Mouse (Mus musculus) heart, embryonic 10.5 days (tissue): Measurements from ENCODE around the gene Ap4s1. TPM values are rescaled to one million over a fixed set of nuclear protein-coding genes. Genes with fewer than 3 reads are reported as not detected.
A peak's percentile ranks its signal among the peaks of the same experiment; 100 is the strongest.
"Not testable (repeated sequence)": the region's sequence is repeated elsewhere in the genome, so short reads cannot be mapped to it uniquely, and the experiment has no call there.

Source experiments
- DNase-seq: peaks from one replicate; pipeline ENCODE4 v3.0.0-alpha.2; 2017; ENCODE audit warnings: low spot score
- H3K27ac ChIP-seq: fragments of 300-500 bp; sonication (generic); 2 replicates; pipeline ENCODE4 v1.5.1; 2016; ENCODE audit warnings: mild to moderate bottlenecking
- H3K27me3 ChIP-seq: fragments of 300-500 bp; sonication (generic); 2 replicates; pipeline ENCODE4 v1.6.1; 2016; ENCODE audit warnings: mild to moderate bottlenecking; ENCODE audit not compliant: poor library complexity, insufficient read depth, severe bottlenecking
- H3K36me3 ChIP-seq: fragments of 300-500 bp; sonication (generic); 2 replicates; pipeline ENCODE4 v1.6.1; 2016; ENCODE audit warnings: mild to moderate bottlenecking, moderate library complexity
- H3K4me1 ChIP-seq: fragments of 300-500 bp; sonication (generic); 2 replicates; pipeline ENCODE4 v1.6.1; 2016; ENCODE audit warnings: mild to moderate bottlenecking
- H3K4me3 ChIP-seq: fragments of 300-500 bp; sonication (generic); 2 replicates; pipeline ENCODE4 v1.5.1; 2016; ENCODE audit warnings: mild to moderate bottlenecking, moderate library complexity
- H3K9me3 ChIP-seq: fragments of 300-500 bp; sonication (generic); 2 replicates; pipeline ENCODE4 v1.6.1; 2016; ENCODE audit warnings: mild to moderate bottlenecking, moderate library complexity
- WGBS: fragments of 180-500 bp; shearing (Covaris S2); methylation state at CpG from one replicate; pipeline ENCODE4 v1.1.7; 2016; 5-methylcytosine and 5-hydroxymethylcytosine counted together
- polyA plus RNA-seq: library from polyadenylated mRNA; unstranded; fragments of >200 nt; fragmentation: Nextera tagmentation; extraction: Ambion mirVana; gene quantifications from 2 replicates; pipeline ENCODE4 v1.2.1, GENCODE M21; 2016

The Ap4s1 gene
- polyA plus RNA-seq, 1 experiment from 2014 or later: 34.9 TPM

- H3K36me3 ChIP-seq: no peaks in the 10 kb centered on the region
- H3K9me3 ChIP-seq: no peaks in the 10 kb centered on the region
- H3K27ac ChIP-seq: peak within 1 kb of the TSS; percentile 100
- peaks cover 35% of the 10 kb centered on the region for H3K4me1 ChIP-seq
- WGBS: under 1% methylated on average over 48 of the region's 56 CpGs
- DNase-seq: peak; percentile 99
- H3K4me3 ChIP-seq: peak within 1 kb of the TSS; percentile 95
- H3K27me3 ChIP-seq: no peaks in the 10 kb centered on the region
Observed at GRCm38 (mm10) chr12:51691845-51692632, 1.2 kb downstream of the Ap4s1 start, which contains the start of gene Strn3. TSS of gene Strn3 (minus strand) at chr12:51691897.

- DNase-seq, H3K36me3 ChIP-seq, H3K9me3 ChIP-seq, H3K27me3 ChIP-seq: not testable (repeated sequence)
- H3K4me1 ChIP-seq: peaks cover 35% of the 10 kb centered on the region
- WGBS: 72% methylated on average over 10 of the region's 10 CpGs
- peak overlapping the region; percentile 95 for H3K4me3 ChIP-seq
- H3K27ac ChIP-seq: peak overlapping the region; percentile 100
Observed at GRCm38 (mm10) chr12:51692870-51693269, 2.0 kb downstream of the Ap4s1 start.

GRCm38 (mm10) chr12:51693419-51693818, 2.6 kb downstream of the Ap4s1 start:
- no peak for DNase-seq
- Histone ChIP-seq H3K4me1 (peaks cover 35% of the 10 kb centered on the region), H3K4me3 (no peak overlapping the region), H3K9me3 (no peaks in the 10 kb centered on the region), H3K27me3 (no peaks in the 10 kb centered on the region), H3K27ac (peak overlapping the region; percentile 50), H3K36me3 (no peaks in the 10 kb centered on the region)
- 76% methylated on average over 3 of the region's 3 CpGs for WGBS

GRCm38 (mm10) chr12:51694096-51694495, 3.3 kb downstream of the Ap4s1 start:
- Histone ChIP-seq H3K36me3 (no peaks in the 10 kb centered on the region), H3K9me3 (no peaks in the 10 kb centered on the region), H3K27ac (peak overlapping the region; percentile 50), H3K4me3 (no peak overlapping the region; the same call in 1 of the 2 replicates), H3K27me3 (no peaks in the 10 kb centered on the region), H3K4me1 (peaks cover 35% of the 10 kb centered on the region)
- no peak for DNase-seq

GRCm38 (mm10) chr12:51694966-51695365, 4.1 kb downstream of the Ap4s1 start:
- H3K4me3 ChIP-seq: no peak overlapping the region
- no peaks in the 10 kb centered on the region for H3K9me3 ChIP-seq
- WGBS: 71% methylated on average over 1 of the region's 1 CpGs
- no peak overlapping the region for H3K27ac ChIP-seq
- peaks cover 35% of the 10 kb centered on the region for H3K4me1 ChIP-seq
- H3K36me3 ChIP-seq: no peaks in the 10 kb centered on the region
- H3K27me3 ChIP-seq: no peaks in the 10 kb centered on the region
- no peak for DNase-seq

GRCm38 (mm10) chr12:51696157-51696556, 5.3 kb downstream of the Ap4s1 start:
- WGBS: 44% methylated on average over 2 of the region's 2 CpGs
- H3K27me3 ChIP-seq: no peaks in the 10 kb centered on the region
- H3K27ac ChIP-seq: no peak overlapping the region
- peaks cover 42% of the 10 kb centered on the region for H3K4me1 ChIP-seq
- H3K36me3 ChIP-seq: no peaks in the 10 kb centered on the region
- no peak overlapping the region for H3K4me3 ChIP-seq
- H3K9me3 ChIP-seq: no peaks in the 10 kb centered on the region
- DNase-seq: no peak

- peak overlapping the region; percentile 56; the same call in 1 of the 2 replicates for H3K27ac ChIP-seq
- peaks cover 33% of the 10 kb centered on the region for H3K4me1 ChIP-seq
- no peaks in the 10 kb centered on the region for H3K27me3 ChIP-seq
- H3K9me3 ChIP-seq: no peaks in the 10 kb centered on the region
- WGBS: 38% methylated on average over 8 of the region's 8 CpGs
- peak overlapping the region; percentile 29 for H3K4me3 ChIP-seq
- H3K36me3 ChIP-seq: peaks cover 4% of the 10 kb centered on the region; the same call in 1 of the 2 replicates
- DNase-seq: peak; percentile 83
Observed at GRCm38 (mm10) chr12:51699623-51700393, 9.0 kb downstream of the Ap4s1 start.

GRCm38 (mm10) chr12:51701723-51702122, 10.9 kb downstream of the Ap4s1 start:
- Histone ChIP-seq H3K27ac (no peak overlapping the region), H3K27me3 (no peaks in the 10 kb centered on the region), H3K9me3 (no peaks in the 10 kb centered on the region), H3K4me3 (no peak overlapping the region), H3K4me1 (peaks cover 32% of the 10 kb centered on the region), H3K36me3 (peaks cover 4% of the 10 kb centered on the region; the same call in 1 of the 2 replicates)
- DNase-seq: no peak

GRCm38 (mm10) chr12:51703859-51704258, 13.0 kb downstream of the Ap4s1 start:
- Histone ChIP-seq H3K27ac (peak overlapping the region; percentile 31; the same call in 1 of the 2 replicates), H3K9me3 (no peaks in the 10 kb centered on the region), H3K27me3 (no peaks in the 10 kb centered on the region), H3K4me1 (peaks cover 35% of the 10 kb centered on the region), H3K4me3 (no peak overlapping the region), H3K36me3 (peaks cover 4% of the 10 kb centered on the region; the same call in 1 of the 2 replicates)
- WGBS: 29% methylated on average over 1 of the region's 1 CpGs
- DNase-seq: no peak

GRCm38 (mm10) chr12:51704572-51704971, 13.7 kb downstream of the Ap4s1 start:
- H3K4me3 ChIP-seq: no peak overlapping the region
- no peaks in the 10 kb centered on the region for H3K9me3 ChIP-seq
- H3K4me1 ChIP-seq: peaks cover 38% of the 10 kb centered on the region
- 0 out of 2 replicates have a peak overlapping the region, but pooled peaks have one; percentile 36 for H3K27ac ChIP-seq
- DNase-seq: no peak
- no peaks in the 10 kb centered on the region for H3K27me3 ChIP-seq
- WGBS: 62% methylated on average over 7 of the region's 7 CpGs
- H3K36me3 ChIP-seq: peaks cover 4% of the 10 kb centered on the region; the same call in 1 of the 2 replicates

- Histone ChIP-seq H3K27ac (no peak overlapping the region), H3K9me3 (no peaks in the 10 kb centered on the region), H3K4me1 (peaks cover 35% of the 10 kb centered on the region), H3K4me3 (no peak overlapping the region), H3K27me3 (no peaks in the 10 kb centered on the region), H3K36me3 (peaks cover 4% of the 10 kb centered on the region; the same call in 1 of the 2 replicates)
- DNase-seq: no peak
- WGBS: 72% methylated on average over 12 of the region's 12 CpGs
Observed at GRCm38 (mm10) chr12:51705778-51706177, 14.9 kb downstream of the Ap4s1 start.

- H3K27me3 ChIP-seq: no peaks in the 10 kb centered on the region
- no peak overlapping the region for H3K27ac ChIP-seq
- peaks cover 34% of the 10 kb centered on the region for H3K4me1 ChIP-seq
- no peak overlapping the region for H3K4me3 ChIP-seq
- 86% methylated on average over 5 of the region's 5 CpGs for WGBS
- DNase-seq: no peak
- H3K36me3 ChIP-seq: peaks cover 2% of the 10 kb centered on the region; the same call in 1 of the 2 replicates
- no peaks in the 10 kb centered on the region for H3K9me3 ChIP-seq
Observed at GRCm38 (mm10) chr12:51706673-51707235, 15.9 kb downstream of the Ap4s1 start.
